Mouse (Mus musculus) midbrain, embryonic 10.5 days (tissue): ENCODE results near the gene Mab21l1. TPM values are rescaled to one million over a fixed set of nuclear protein-coding genes. Genes with fewer than 3 reads are reported as not detected.

Experiments
- DNase-seq: peaks from one replicate; pipeline ENCODE4 v3.0.0-alpha.2; 2017; ENCODE audit warnings: low spot score
- H3K27ac ChIP-seq: fragments of 300-500 bp; sonication (generic); replicated peaks from 2 replicates; pipeline ENCODE4 v1.5.1; 2016; ENCODE audit warnings: mild to moderate bottlenecking
- H3K27me3 ChIP-seq: fragments of 300-500 bp; sonication (generic); 2 replicates; pipeline ENCODE4 v1.6.1; 2016; ENCODE audit warnings: low read depth, mild to moderate bottlenecking; ENCODE audit not compliant: poor library complexity, severe bottlenecking
- H3K36me3 ChIP-seq: fragments of 300-500 bp; sonication (generic); 2 replicates; pipeline ENCODE4 v1.6.1; 2016; ENCODE audit warnings: mild to moderate bottlenecking, moderate library complexity
- H3K4me1 ChIP-seq: fragments of 300-500 bp; sonication (generic); 2 replicates; pipeline ENCODE4 v1.6.1; 2016
- H3K4me3 ChIP-seq: fragments of 300-500 bp; sonication (generic); 2 replicates; pipeline ENCODE4 v1.5.1; 2016; ENCODE audit warnings: mild to moderate bottlenecking, moderate library complexity
- H3K9me3 ChIP-seq: fragments of 300-500 bp; sonication (generic); replicated peaks from 2 replicates; pipeline ENCODE4 v1.6.1; 2016; ENCODE audit warnings: mild to moderate bottlenecking
- WGBS: fragments of 180-500 bp; shearing (Covaris S2); methylation state at CpG from one replicate; pipeline ENCODE4 v1.1.7; 2016; 5-methylcytosine and 5-hydroxymethylcytosine counted together
- polyA plus RNA-seq: library from polyadenylated mRNA; unstranded; fragments of >200 nt; fragmentation: Nextera tagmentation; extraction: Ambion mirVana; gene quantifications from 2 replicates; pipeline ENCODE4 v1.2.1, GENCODE M21; 2016

The Mab21l1 gene
- polyA plus RNA-seq, 1 experiment from 2014 or later: 33.1 TPM

GRCm38 (mm10) chr3:55792251-55792650, 9.9 kb downstream of the Mab21l1 start:
- Histone ChIP-seq H3K27me3 (peaks cover 44% of the 10 kb centered on the region), H3K27ac (no peak overlapping the region), H3K36me3 (no peaks in the 10 kb centered on the region), H3K4me3 (no peak overlapping the region), H3K9me3 (no peaks in the 10 kb centered on the region), H3K4me1 (peaks cover 33% of the 10 kb centered on the region)
- DNase-seq: no peak
- WGBS: 86% methylated on average over 5 of the region's 5 CpGs

- H3K27me3 ChIP-seq: peaks cover 41% of the 10 kb centered on the region
- no peak overlapping the region for H3K4me3 ChIP-seq
- 76% methylated on average over 7 of the region's 7 CpGs for WGBS
- H3K36me3 ChIP-seq: no peaks in the 10 kb centered on the region
- H3K4me1 ChIP-seq: peaks cover 17% of the 10 kb centered on the region
- no peak for DNase-seq
- H3K9me3 ChIP-seq: no peaks in the 10 kb centered on the region
- no peak overlapping the region for H3K27ac ChIP-seq
These were observed 11.7 kb downstream of the Mab21l1 start for GRCm38 (mm10) chr3:55793842-55794575.

- Histone ChIP-seq H3K36me3 (no peaks in the 10 kb centered on the region), H3K4me3 (no peak overlapping the region), H3K27me3 (peaks cover 33% of the 10 kb centered on the region), H3K9me3 (no peaks in the 10 kb centered on the region), H3K4me1 (peaks cover 10% of the 10 kb centered on the region), H3K27ac (no peak overlapping the region)
- 76% methylated on average over 2 of the region's 2 CpGs for WGBS
- no peak for DNase-seq
These were observed 12.5 kb downstream of the Mab21l1 start for GRCm38 (mm10) chr3:55794768-55795167.

GRCm38 (mm10) chr3:55814993-55815625, 32.8 kb downstream of the Mab21l1 start:
- WGBS: 78% methylated on average over 5 of the region's 5 CpGs
- no peak for DNase-seq

GRCm38 (mm10) chr3:55816096-55816495, 33.8 kb downstream of the Mab21l1 start:
- Histone ChIP-seq H3K27me3 (no peaks in the 10 kb centered on the region), H3K36me3 (peaks cover 3% of the 10 kb centered on the region; the same call in 1 of the 2 replicates)
- 84% methylated on average over 5 of the region's 5 CpGs for WGBS

More at GRCm38 (mm10) chr3:55814993-55815625, 32.8 kb downstream of the Mab21l1 start:
- Histone ChIP-seq H3K4me1 (no peaks in the 10 kb centered on the region), H3K27me3 (no peaks in the 10 kb centered on the region), H3K4me3 (no peak overlapping the region), H3K27ac (no peak overlapping the region), H3K36me3 (peaks cover 3% of the 10 kb centered on the region; the same call in 1 of the 2 replicates), H3K9me3 (no peaks in the 10 kb centered on the region)

GRCm38 (mm10) chr3:55816638-55817375, 34.5 kb downstream of the Mab21l1 start:
- 87% methylated on average over 6 of the region's 6 CpGs for WGBS
- no peak for DNase-seq
- no peaks in the 10 kb centered on the region for H3K27me3 ChIP-seq
- no peaks in the 10 kb centered on the region for H3K9me3 ChIP-seq
- H3K4me3 ChIP-seq: no peak overlapping the region
- H3K27ac ChIP-seq: no peak overlapping the region
- H3K36me3 ChIP-seq: peaks cover 3% of the 10 kb centered on the region; the same call in 1 of the 2 replicates
- H3K4me1 ChIP-seq: no peaks in the 10 kb centered on the region

More at GRCm38 (mm10) chr3:55816096-55816495, 33.8 kb downstream of the Mab21l1 start:
- no peak for DNase-seq
- Histone ChIP-seq H3K27ac (no peak overlapping the region), H3K4me3 (no peak overlapping the region), H3K9me3 (no peaks in the 10 kb centered on the region), H3K4me1 (no peaks in the 10 kb centered on the region)

- no peaks in the 10 kb centered on the region for H3K4me1 ChIP-seq
- WGBS: 89% methylated on average over 2 of the region's 2 CpGs
- H3K36me3 ChIP-seq: peaks cover 3% of the 10 kb centered on the region; the same call in 1 of the 2 replicates
- H3K4me3 ChIP-seq: no peak overlapping the region
- no peaks in the 10 kb centered on the region for H3K9me3 ChIP-seq
- DNase-seq: no peak
- H3K27me3 ChIP-seq: no peaks in the 10 kb centered on the region
- no peak overlapping the region for H3K27ac ChIP-seq
These were observed 35.8 kb downstream of the Mab21l1 start for GRCm38 (mm10) chr3:55818082-55818481.

- no peaks in the 10 kb centered on the region for H3K4me1 ChIP-seq
- no peaks in the 10 kb centered on the region for H3K9me3 ChIP-seq
- H3K4me3 ChIP-seq: no peak overlapping the region
- DNase-seq: no peak
- no peak overlapping the region for H3K27ac ChIP-seq
- peaks cover 3% of the 10 kb centered on the region; the same call in 1 of the 2 replicates for H3K36me3 ChIP-seq
- no peaks in the 10 kb centered on the region for H3K27me3 ChIP-seq
These were observed 37.3 kb downstream of the Mab21l1 start for GRCm38 (mm10) chr3:55819598-55819997.

- Histone ChIP-seq H3K27ac (no peak overlapping the region), H3K4me1 (peaks cover 21% of the 10 kb centered on the region), H3K27me3 (no peaks in the 10 kb centered on the region), H3K9me3 (no peaks in the 10 kb centered on the region), H3K36me3 (no peaks in the 10 kb centered on the region), H3K4me3 (no peak overlapping the region)
- no peak for DNase-seq
- WGBS: 85% methylated on average over 3 of the region's 3 CpGs
These were observed 42.6 kb downstream of the Mab21l1 start for GRCm38 (mm10) chr3:55824864-55825263.

GRCm38 (mm10) chr3:55828481-55829256, 46.4 kb downstream of the Mab21l1 start:
- no peak overlapping the region for H3K27ac ChIP-seq
- H3K4me1 ChIP-seq: peaks cover 21% of the 10 kb centered on the region
- no peaks in the 10 kb centered on the region for H3K36me3 ChIP-seq
- no peak overlapping the region for H3K4me3 ChIP-seq
- DNase-seq: no peak
- H3K27me3 ChIP-seq: no peaks in the 10 kb centered on the region
- no peaks in the 10 kb centered on the region for H3K9me3 ChIP-seq
- whole genome bisulfite sequencing: 73% methylated on average over 10 of the region's 10 CpGs

GRCm38 (mm10) chr3:55830226-55830625, 47.9 kb downstream of the Mab21l1 start:
- no peaks in the 10 kb centered on the region for H3K36me3 ChIP-seq
- H3K4me1 ChIP-seq: peaks cover 21% of the 10 kb centered on the region
- DNase-seq: no peak
- H3K27me3 ChIP-seq: no peaks in the 10 kb centered on the region
- no peaks in the 10 kb centered on the region for H3K9me3 ChIP-seq
- WGBS: 85% methylated on average over 5 of the region's 5 CpGs
- no peak overlapping the region for H3K27ac ChIP-seq
- no peak overlapping the region for H3K4me3 ChIP-seq
